ENCODE assay signal across 11 mouse cellular contexts in the genomic region with DNA sequence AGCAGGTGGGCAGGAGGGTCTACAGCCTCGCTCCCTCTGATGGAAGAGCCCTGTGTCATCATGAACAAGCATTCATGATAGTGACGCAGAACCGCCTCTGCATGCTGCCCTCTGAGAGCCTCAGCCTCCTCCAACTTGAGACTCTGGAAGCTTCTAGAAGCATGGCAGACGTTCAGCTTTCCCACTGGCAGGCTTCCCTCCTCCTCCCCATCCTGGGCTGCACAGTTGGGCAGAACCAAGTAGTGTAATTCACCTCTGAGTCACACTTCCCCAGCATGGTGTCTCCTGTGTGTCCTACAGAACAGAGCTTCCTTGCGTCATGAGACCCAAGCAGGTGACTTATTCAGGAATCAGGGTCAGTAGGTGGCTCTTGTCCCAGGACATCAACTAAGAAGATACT.
DNase-seq lines count a peak whose midpoint lies in the region; ATAC-seq and TF ChIP-seq lines count a peak whose summit lies in the region.
"Had no signal": no experiment of that assay in that cellular context is flagged by ENCODE, and none has a peak within 500 bp of the region (broad histone marks: within the 10 kb centered on the region; RNA-seq: fewer than 3 reads in every experiment).

No protein-coding gene starts in this region.

- intact Hi-C loops in left cerebral cortex, adult 2 months (cut with DNase I): loop anchor here (5.0 kb wide), 1 partner anchor 50 kb away; no protein-coding TSS in a partner anchor

- H3K27ac ChIP-seq in left cerebral cortex, adult 2 months: no peak overlapping the region
- H3K27ac ChIP-seq: kidney, postnatal 0 days had no signal

- ATAC-seq in cerebellum, adult (ENCODE audit: insufficient number of reproducible peaks, low FRiP score, low TSS enrichment): peak; percentile 37; the same call in 1 of the 2 replicates
- no peak for ATAC-seq in erythroblast, adult 5-6 weeks (replicated peaks; ENCODE audit: low FRiP score, poor library complexity, severe bottlenecking)
- ATAC-seq: forebrain, embryonic 15.5 days had no signal

- no peaks in the 10 kb centered on the region for H3K79me3 ChIP-seq in C2C12 (ENCODE audit: low read depth)

- H3K27me3 ChIP-seq in C2C12 (ENCODE audit: control insufficient read depth, insufficient read depth, insufficient read length): no peaks in the 10 kb centered on the region
- H3K27me3 ChIP-seq: forebrain, embryonic 15.5 days had no signal

- no peak overlapping the region for H3ac ChIP-seq in C2C12 (ENCODE audit: control insufficient read depth, insufficient read length, low read depth)

- DNase-seq in cerebellum, postnatal 4 days (ENCODE audit: low spot score in 2 of 2): no peak
- DNase-seq in cerebellum, postnatal 14 days: peak; percentile 64 to 66
- peak; percentile 20 to 70 for DNase-seq in left cerebral cortex, adult 2 months (ENCODE audit: extremely low spot score in 1 of 2, low spot score in 2 of 2)
- no peak for DNase-seq in embryo, embryonic 11 days
- DNase-seq in embryo, embryonic 10 days (ENCODE audit: low spot score): no peak
- DNase-seq: B cell, adult 2 months had no signal

- no peaks in the 10 kb centered on the region for H3K79me2 ChIP-seq in C2C12 (ENCODE audit: control insufficient read depth, insufficient read depth)

- no peak for TF ChIP-seq CTCF in C2C12 (IDR thresholded peaks at IDR 0.05; ENCODE audit: control insufficient read depth, insufficient read depth, insufficient read length)
- no peak for TF ChIP-seq CTCF in left cerebral cortex, adult 2 months (IDR thresholded peaks at IDR 0.05)

- no peaks in the 10 kb centered on the region for H3K36me3 ChIP-seq in C2C12 (ENCODE audit: control insufficient read depth, insufficient read depth)
- H3K36me3 ChIP-seq: forebrain, embryonic 15.5 days had no signal

- no peak overlapping the region for H3K4me3 ChIP-seq in C2C12 (ENCODE audit: insufficient read depth, poor library complexity, severe bottlenecking)
- no peak overlapping the region for H3K4me3 ChIP-seq in left cerebral cortex, adult 2 months
- H3K4me3 ChIP-seq: forebrain, embryonic 15.5 days had no signal

TF ChIP-seq in C2C12, 6 proteins besides CTCF, POLR2A, EP300 and RAD21:
- TF ChIP-seq CEBPB (IDR thresholded peaks at IDR 0.05; ENCODE audit: low read depth) (peak; percentile 28), MAX (IDR thresholded peaks at IDR 0.05) (peak; percentile 38), FOSL1 (IDR thresholded peaks at IDR 0.05; ENCODE audit: insufficient read depth, low read length, poor library complexity, severe bottlenecking) (no peak), USF1 (IDR thresholded peaks at IDR 0.05; ENCODE audit: low read depth) (no peak)

Comparison
In these comparisons a context has a peak if more than half of its experiments do, and no peak if none do; other contexts are left out.
1. DNase-seq: peak in cerebellum, postnatal 14 days (2 of 2) and left cerebral cortex, adult 2 months (2 of 2); none in cerebellum, postnatal 4 days (0 of 2), embryo, embryonic 11 days (single experiment) and embryo, embryonic 10 days (single experiment).